Mouse (Mus musculus) stomach, embryonic 14.5 days (tissue): ENCODE data around the gene Nfib. TPM values are rescaled to one million over a fixed set of nuclear protein-coding genes. Genes with fewer than 3 reads are reported as not detected.

Experiments
- ATAC-seq: fragments of 200-750 bp; cut with Nextera tagmentation; 2 replicates; pipeline ENCODE4 v1.8.0; 2017; ENCODE audit warnings: low read depth, moderate TSS enrichment; ENCODE audit not compliant: insufficient number of reproducible peaks, insufficient read depth, low FRiP score
- H3K27ac ChIP-seq: fragments of 300-500 bp; sonication (generic); 2 replicates; pipeline ENCODE4 v1.5.1; 2014; ENCODE audit warnings: mild to moderate bottlenecking, low read length, moderate library complexity, mixed read lengths
- H3K27me3 ChIP-seq: fragments of 300-500 bp; sonication (generic); 2 replicates; pipeline ENCODE4 v1.6.1; 2014; ENCODE audit warnings: low read length, control low read depth, mixed read lengths; ENCODE audit not compliant: control insufficient read depth, insufficient read depth
- H3K36me3 ChIP-seq: fragments of 300-500 bp; sonication (generic); 2 replicates; pipeline ENCODE4 v1.6.1; 2014; ENCODE audit warnings: mild to moderate bottlenecking, control low read depth, low read length, moderate library complexity, mixed read lengths; ENCODE audit not compliant: control insufficient read depth, insufficient read depth
- H3K4me1 ChIP-seq: fragments of 300-500 bp; sonication (generic); 2 replicates; pipeline ENCODE4 v1.6.1; 2014; ENCODE audit warnings: low read length, control low read depth, mixed read lengths; ENCODE audit not compliant: control insufficient read depth, insufficient read depth
- H3K4me2 ChIP-seq: fragments of 300-500 bp; sonication (generic); replicated peaks from 2 replicates; pipeline ENCODE4 v1.6.1; 2014; ENCODE audit warnings: low read depth, low read length, control low read depth
- H3K4me3 ChIP-seq: fragments of 300-500 bp; sonication (generic); 2 replicates; pipeline ENCODE4 v1.5.1; 2014; ENCODE audit warnings: low read depth, low read length, control low read depth
- H3K9ac ChIP-seq: fragments of 300-500 bp; sonication (generic); replicated peaks from 2 replicates; pipeline ENCODE4 v1.6.1; 2014; ENCODE audit warnings: low read depth, mild to moderate bottlenecking, control low read depth, low read length, moderate library complexity, mixed read lengths
- H3K9me3 ChIP-seq: fragments of 300-500 bp; sonication (generic); 2 replicates; pipeline ENCODE4 v1.6.1; 2016; ENCODE audit warnings: low read depth, low read length, control low read depth; ENCODE audit not compliant: control insufficient read depth
- WGBS: fragments of 180-500 bp; shearing (Covaris S2); extraction: QIAGEN DNeasy Blood & Tissue Kit; methylation state at CpG from one replicate; pipeline ENCODE4 v1.1.7; 2014; 5-methylcytosine and 5-hydroxymethylcytosine counted together
- polyA plus RNA-seq: library from polyadenylated mRNA; unstranded; fragments of >200 nt; fragmentation: Nextera tagmentation; extraction: Ambion mirVana; gene quantifications from 2 replicates; pipeline ENCODE4 v1.2.1, GENCODE M21; 2014

Nfib gene
- polyA plus RNA-seq, 1 experiment from 2014 or later: 94.5 TPM

DNA sequence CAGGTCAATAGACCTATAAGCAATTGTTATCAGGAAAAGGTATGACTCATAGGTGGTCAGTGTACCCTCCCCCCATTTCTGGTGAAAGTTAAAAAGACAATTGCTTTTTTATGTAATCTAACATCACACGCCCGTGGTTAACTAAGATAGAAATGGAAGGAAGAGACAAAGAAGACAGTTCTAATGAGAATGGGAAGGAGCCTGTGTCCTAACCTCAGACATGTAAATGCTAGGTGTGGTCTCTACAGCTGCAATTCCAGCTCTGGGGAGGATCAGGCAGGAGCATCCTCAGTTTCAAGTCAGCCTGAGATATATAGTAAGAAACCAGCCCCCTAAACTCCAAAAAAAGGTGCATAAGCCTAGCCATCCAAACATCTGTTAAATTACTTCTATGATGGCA, 268.9 kb downstream of the Nfib start:
- H3K27me3 ChIP-seq: no peaks in the 10 kb centered on the region
- peak overlapping the region; percentile 62; the same call in 1 of the 2 replicates for H3K27ac ChIP-seq
- H3K4me3 ChIP-seq: no peak overlapping the region
- H3K4me1 ChIP-seq: peaks cover 60% of the 10 kb centered on the region
- H3K4me2 ChIP-seq: no peak overlapping the region
- H3K36me3 ChIP-seq: no peaks in the 10 kb centered on the region
- H3K9me3 ChIP-seq: no peaks in the 10 kb centered on the region
- H3K9ac ChIP-seq: no peak overlapping the region
- WGBS: 72% methylated on average over 2 of the region's 2 CpGs
- no peak for ATAC-seq

DNA sequence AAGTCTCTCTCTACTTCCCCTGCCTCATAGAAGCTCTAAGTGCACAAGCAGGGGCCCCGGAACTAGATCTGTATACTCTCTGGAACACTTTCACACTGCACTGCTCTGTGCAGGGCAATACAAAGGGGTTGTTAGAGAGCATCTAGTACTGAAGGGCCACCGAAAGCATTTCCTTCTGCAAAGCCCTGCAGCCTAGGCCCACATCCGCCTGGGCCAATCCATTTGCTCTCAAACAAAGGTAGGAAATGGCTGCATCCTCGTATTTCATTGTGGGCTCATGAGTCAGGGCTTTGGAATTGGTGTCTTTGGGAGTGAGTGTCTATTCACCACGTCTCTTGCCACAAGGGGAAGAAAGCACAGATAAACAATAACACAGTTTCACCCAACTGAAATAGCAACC, 269.8 kb downstream of the Nfib start:
- Histone ChIP-seq H3K4me2 (no peak overlapping the region), H3K9me3 (no peaks in the 10 kb centered on the region), H3K9ac (no peak overlapping the region), H3K27me3 (no peaks in the 10 kb centered on the region), H3K4me1 (peaks cover 53% of the 10 kb centered on the region), H3K4me3 (no peak overlapping the region), H3K36me3 (no peaks in the 10 kb centered on the region), H3K27ac (no peak overlapping the region)
- no peak for ATAC-seq
- WGBS: 47% methylated on average over 5 of the region's 5 CpGs

DNA sequence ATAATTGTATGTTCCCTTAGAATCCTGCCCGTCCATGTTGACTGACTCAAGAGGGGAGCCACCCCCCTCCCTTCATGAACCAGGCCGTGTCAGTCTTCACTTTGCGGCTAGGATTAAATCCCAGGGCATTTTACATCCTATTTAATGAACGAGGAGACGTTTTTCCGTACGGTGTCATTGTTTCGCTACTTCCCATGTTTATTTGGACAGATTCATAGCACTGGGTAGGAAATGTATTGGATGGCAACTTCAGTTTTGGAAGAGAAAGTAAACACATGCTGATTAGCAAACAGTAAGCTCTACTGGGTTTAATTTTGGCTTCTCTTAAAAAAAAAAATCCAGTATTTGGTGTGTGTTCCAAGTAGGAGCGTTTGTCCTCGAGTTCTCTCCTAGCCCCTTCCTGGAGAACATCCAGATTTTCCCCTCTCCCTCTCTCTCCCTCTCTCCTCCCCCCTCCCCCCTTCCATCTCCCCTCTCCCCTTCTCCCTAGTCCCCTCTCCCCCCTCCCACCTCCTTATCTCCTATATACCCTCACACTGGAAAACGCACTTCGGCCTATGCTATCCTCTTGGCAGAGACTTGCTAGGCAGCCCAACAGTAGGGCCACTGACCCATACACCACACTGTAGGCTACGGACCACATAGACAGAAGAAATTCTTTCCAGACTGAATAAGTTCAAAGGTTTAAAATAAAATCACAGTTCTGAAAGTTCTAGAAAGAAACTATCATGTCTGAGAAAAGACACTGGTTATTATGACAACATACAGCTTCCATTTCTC, 271.4 kb downstream of the Nfib start:
- no peak overlapping the region for H3K4me2 ChIP-seq
- no peak for ATAC-seq
- no peaks in the 10 kb centered on the region for H3K9me3 ChIP-seq
- no peaks in the 10 kb centered on the region for H3K36me3 ChIP-seq
- no peak overlapping the region for H3K4me3 ChIP-seq
- no peaks in the 10 kb centered on the region for H3K27me3 ChIP-seq
- H3K9ac ChIP-seq: no peak overlapping the region
- H3K4me1 ChIP-seq: peaks cover 42% of the 10 kb centered on the region
- H3K27ac ChIP-seq: no peak overlapping the region
- WGBS: 55% methylated on average over 13 of the region's 13 CpGs

DNA sequence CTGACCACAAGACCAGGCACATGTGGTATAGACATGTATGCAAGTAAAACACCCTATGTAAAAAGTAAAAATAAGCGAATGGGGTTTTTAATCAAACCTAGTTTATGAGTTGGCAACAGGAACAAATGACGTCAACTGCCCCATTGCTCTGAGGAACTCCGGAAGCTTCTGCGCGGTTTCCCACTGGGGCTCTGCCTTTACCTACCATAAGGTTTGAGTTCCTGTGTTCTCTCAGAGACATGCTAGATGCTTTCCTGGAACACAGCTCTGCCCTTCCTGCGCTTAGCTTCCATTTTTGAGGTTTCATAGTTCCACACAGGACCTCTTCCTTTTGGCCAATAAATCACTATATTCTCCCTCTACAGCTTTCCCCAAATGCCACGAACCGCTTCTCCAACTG, 273.7 kb downstream of the Nfib start:
- Histone ChIP-seq H3K4me2 (no peak overlapping the region), H3K9ac (no peak overlapping the region), H3K27me3 (no peaks in the 10 kb centered on the region), H3K27ac (no peak overlapping the region), H3K36me3 (no peaks in the 10 kb centered on the region), H3K4me1 (peaks cover 44% of the 10 kb centered on the region), H3K4me3 (no peak overlapping the region), H3K9me3 (no peaks in the 10 kb centered on the region)
- no peak for ATAC-seq
- 88% methylated on average over 8 of the region's 8 CpGs for WGBS

DNA sequence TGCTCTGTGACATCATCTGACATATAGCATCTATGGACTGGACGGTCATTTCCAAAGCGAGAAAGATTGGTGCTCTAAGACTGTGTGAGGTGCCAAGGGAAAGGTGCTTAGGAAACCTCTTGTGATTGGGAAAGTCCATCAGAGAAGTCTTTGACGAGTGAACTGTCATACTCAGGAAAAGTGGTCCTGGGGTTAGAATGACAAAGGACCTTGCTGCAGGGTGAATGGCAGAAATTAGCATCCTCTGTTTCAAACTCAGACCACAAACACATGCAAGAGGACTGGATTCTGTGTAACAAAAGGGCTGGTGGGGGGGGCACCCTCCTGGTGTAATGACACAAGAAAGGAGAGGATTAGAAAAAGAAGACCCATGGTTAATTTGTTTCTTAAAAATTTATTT, 274.7 kb downstream of the Nfib start:
- WGBS: 85% methylated on average over 3 of the region's 3 CpGs
- peaks cover 34% of the 10 kb centered on the region for H3K4me1 ChIP-seq
- no peak for ATAC-seq
- no peaks in the 10 kb centered on the region for H3K36me3 ChIP-seq
- H3K9ac ChIP-seq: no peak overlapping the region
- no peak overlapping the region for H3K4me3 ChIP-seq
- H3K4me2 ChIP-seq: no peak overlapping the region
- no peaks in the 10 kb centered on the region for H3K27me3 ChIP-seq
- H3K9me3 ChIP-seq: no peaks in the 10 kb centered on the region
- no peak overlapping the region for H3K27ac ChIP-seq

DNA sequence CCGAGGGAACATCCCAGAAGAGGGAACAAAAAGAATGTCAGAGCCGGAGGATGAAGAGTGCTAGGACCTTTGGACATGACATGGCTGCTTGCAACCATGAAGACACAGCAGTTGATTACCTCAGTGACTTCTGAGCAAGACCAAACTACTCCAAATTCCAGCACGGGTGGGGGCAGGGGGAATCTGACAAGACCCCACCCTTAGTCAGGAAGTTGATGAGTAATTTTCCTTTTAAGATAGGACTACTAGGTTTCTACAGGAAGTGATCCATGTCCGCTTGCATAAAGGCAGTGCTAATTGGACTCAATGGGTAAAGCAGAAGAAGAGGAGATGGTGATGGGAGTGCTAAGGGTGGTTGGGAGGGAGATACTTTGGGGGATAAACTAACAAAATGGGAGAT, 279.3 kb downstream of the Nfib start:
- 84% methylated on average over 4 of the region's 4 CpGs for WGBS
- H3K9me3 ChIP-seq: no peaks in the 10 kb centered on the region
- H3K4me2 ChIP-seq: no peak overlapping the region
- H3K4me3 ChIP-seq: no peak overlapping the region
- no peak overlapping the region for H3K9ac ChIP-seq
- peaks cover 15% of the 10 kb centered on the region for H3K4me1 ChIP-seq
- no peaks in the 10 kb centered on the region for H3K27me3 ChIP-seq
- no peak for ATAC-seq
- H3K36me3 ChIP-seq: no peaks in the 10 kb centered on the region
- H3K27ac ChIP-seq: no peak overlapping the region

DNA sequence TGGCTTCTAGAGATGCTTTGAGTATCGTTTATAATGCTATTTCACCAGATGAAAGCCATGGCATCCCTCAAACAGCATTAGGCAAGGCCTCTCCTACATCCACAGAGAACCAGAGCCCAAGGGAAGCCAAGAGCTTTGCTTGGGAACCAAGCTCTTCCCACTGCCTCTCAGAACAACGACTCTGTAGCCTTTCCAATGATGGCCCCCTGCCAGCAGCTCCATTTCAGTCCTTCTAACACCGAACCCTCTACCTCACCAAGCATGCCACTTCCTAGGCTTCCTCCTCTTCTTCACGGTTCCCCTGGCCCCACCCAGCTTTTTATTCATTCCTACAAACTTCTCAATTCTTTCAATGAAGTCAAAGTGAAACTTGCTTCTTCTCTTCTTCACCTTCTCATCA, 287.3 kb downstream of the Nfib start:
- H3K4me1 ChIP-seq: 0 out of 2 replicates have a peak, but pooled peaks cover 3% of the 10 kb centered on the region
- WGBS: 64% methylated on average over 4 of the region's 4 CpGs
- no peak for ATAC-seq

DNA sequence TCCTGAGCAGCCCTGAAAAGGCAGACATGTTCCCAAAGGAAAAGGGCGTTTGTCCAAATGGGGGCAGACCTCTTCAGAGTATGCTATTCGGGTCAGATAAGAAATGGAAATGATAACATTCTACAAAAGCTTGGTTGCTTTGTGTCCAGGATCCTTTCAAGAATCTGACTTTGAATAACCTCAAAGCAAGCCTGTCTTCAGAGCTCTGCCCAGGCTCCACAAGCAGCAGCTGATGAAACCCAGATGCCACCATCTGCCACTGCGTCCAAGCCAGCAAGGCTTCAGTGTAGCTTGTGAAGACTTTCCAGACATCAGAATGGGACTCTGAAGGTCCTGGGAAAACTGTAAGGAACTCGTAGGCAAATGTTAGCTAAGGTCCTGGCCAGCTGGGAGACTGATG, 289.7 kb downstream of the Nfib start:
- Histone ChIP-seq H3K9me3 (no peaks in the 10 kb centered on the region), H3K4me1 (peaks cover 15% of the 10 kb centered on the region), H3K4me3 (no peak overlapping the region), H3K36me3 (no peaks in the 10 kb centered on the region), H3K27me3 (no peaks in the 10 kb centered on the region), H3K4me2 (no peak overlapping the region), H3K9ac (no peak overlapping the region), H3K27ac (no peak overlapping the region)
- WGBS: 45% methylated on average over 4 of the region's 4 CpGs
- ATAC-seq: no peak

More for the DNA sequence above, 287.3 kb downstream of the Nfib start:
- Histone ChIP-seq H3K27ac (no peak overlapping the region), H3K9ac (no peak overlapping the region), H3K4me3 (no peak overlapping the region), H3K4me2 (no peak overlapping the region), H3K9me3 (no peaks in the 10 kb centered on the region), H3K27me3 (no peaks in the 10 kb centered on the region), H3K36me3 (no peaks in the 10 kb centered on the region)

DNA sequence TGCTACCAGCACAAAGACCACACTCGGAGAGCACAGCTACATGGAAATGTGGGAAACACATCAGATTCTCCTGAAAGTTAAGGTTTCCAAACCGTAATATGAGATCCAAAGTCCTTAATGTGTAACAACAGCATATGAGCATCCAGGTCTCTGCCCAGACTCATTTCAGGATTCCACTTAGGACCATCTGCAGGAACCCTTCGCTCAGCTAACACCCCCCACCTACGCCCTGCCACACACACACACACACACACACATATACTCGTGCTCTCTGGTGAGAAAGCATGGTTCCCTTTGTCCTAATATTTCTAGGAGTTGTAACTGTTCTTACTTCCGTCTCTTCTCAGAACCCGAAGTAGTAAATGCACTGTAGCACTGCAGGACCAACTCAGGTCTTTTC, 292.9 kb downstream of the Nfib start:
- H3K27ac ChIP-seq: peak overlapping the region; percentile 13; the same call in 1 of the 2 replicates
- no peak for ATAC-seq
- H3K27me3 ChIP-seq: no peaks in the 10 kb centered on the region
- H3K4me1 ChIP-seq: peaks cover 31% of the 10 kb centered on the region
- H3K4me3 ChIP-seq: no peak overlapping the region
- H3K9me3 ChIP-seq: no peaks in the 10 kb centered on the region
- H3K4me2 ChIP-seq: no peak overlapping the region
- H3K36me3 ChIP-seq: no peaks in the 10 kb centered on the region
- WGBS: 58% methylated on average over 7 of the region's 7 CpGs
- no peak overlapping the region for H3K9ac ChIP-seq
